Mouse (Mus musculus) right cerebral cortex, postnatal 10 days (tissue): ENCODE measurements around the gene Gm45062.

ENCODE experiments used
- DNase-seq, 2 experiments: peaks; one replicate each; pipeline ENCODE4 v3.0.0; 2021; ENCODE audit warnings: low spot score in 2 of 2

Gene Gm45062

GRCm38 (mm10) chr6:8259004-8259666, at the start of gene Gm45062, which contains the start of the genes Rpa3 and Umad1:
TSS of gene Gm45062 (plus strand) at chr6:8259450.
TSS of gene Rpa3 (minus strand) at chr6:8259173.
TSS of gene Umad1 (plus strand) at chr6:8259288.
- peak; percentile 99 for DNase-seq

GRCm38 (mm10) chr6:8209866-8210186, 49.4 kb upstream of the Gm45062 start:
- DNase-seq = peak; percentile 35 to 45

- DNase-seq = no peak
Observed at GRCm38 (mm10) chr6:8210661-8211060, 48.6 kb upstream of the Gm45062 start.

GRCm38 (mm10) chr6:8227035-8227434, 32.2 kb upstream of the Gm45062 start:
- DNase-seq = no peak

GRCm38 (mm10) chr6:8228596-8228995, 30.7 kb upstream of the Gm45062 start:
- no peak for DNase-seq

GRCm38 (mm10) chr6:8258316-8258715, 934 bp upstream of the Gm45062 start:
- no peak for DNase-seq

- DNase-seq = peak; percentile 44 to 57
Observed at GRCm38 (mm10) chr6:8259667-8260044, 406 bp downstream of the Gm45062 start.

- DNase-seq = no peak
Observed at GRCm38 (mm10) chr6:8271047-8271446, 11.8 kb downstream of the Gm45062 start.

- DNase-seq = peak in 1 of 2 experiments; percentile 52
Observed at GRCm38 (mm10) chr6:8274387-8275054, 15.3 kb downstream of the Gm45062 start.

GRCm38 (mm10) chr6:8275098-8275497, 15.8 kb downstream of the Gm45062 start:
- DNase-seq = peak; percentile 77 to 85

- DNase-seq = no peak
Observed at GRCm38 (mm10) chr6:8276431-8276830, 17.2 kb downstream of the Gm45062 start.

- DNase-seq = no peak
Observed at GRCm38 (mm10) chr6:8278426-8279002, 19.3 kb downstream of the Gm45062 start.

- DNase-seq = no peak
Observed at GRCm38 (mm10) chr6:8283255-8283654, 24.0 kb downstream of the Gm45062 start.

- DNase-seq = peak in 1 of 2 experiments; percentile 33
Observed at GRCm38 (mm10) chr6:8285401-8285960, 26.2 kb downstream of the Gm45062 start.

- no peak for DNase-seq
Observed at GRCm38 (mm10) chr6:8286146-8286545, 26.9 kb downstream of the Gm45062 start.

- no peak for DNase-seq
Observed at GRCm38 (mm10) chr6:8288755-8289580, 29.7 kb downstream of the Gm45062 start.

GRCm38 (mm10) chr6:8294048-8294784, 35.0 kb downstream of the Gm45062 start:
- DNase-seq = no peak

GRCm38 (mm10) chr6:8299066-8299863, 40.0 kb downstream of the Gm45062 start:
- no peak for DNase-seq

GRCm38 (mm10) chr6:8307878-8308775, 48.9 kb downstream of the Gm45062 start:
- no peak for DNase-seq
